Mouse (Mus musculus): ENCODE measurements around the gene H2-M9. TPM values are rescaled to one million over a fixed set of nuclear protein-coding genes. Genes with fewer than 3 reads are reported as not detected.

H2-M9 gene
- total RNA-seq (2014; rRNA removed) (not detected in 2 replicates), polyA plus RNA-seq (2015; fragmentation: Nextera tagmentation; extraction: Ambion mirVana) (not detected in 2 replicates)

DNA sequence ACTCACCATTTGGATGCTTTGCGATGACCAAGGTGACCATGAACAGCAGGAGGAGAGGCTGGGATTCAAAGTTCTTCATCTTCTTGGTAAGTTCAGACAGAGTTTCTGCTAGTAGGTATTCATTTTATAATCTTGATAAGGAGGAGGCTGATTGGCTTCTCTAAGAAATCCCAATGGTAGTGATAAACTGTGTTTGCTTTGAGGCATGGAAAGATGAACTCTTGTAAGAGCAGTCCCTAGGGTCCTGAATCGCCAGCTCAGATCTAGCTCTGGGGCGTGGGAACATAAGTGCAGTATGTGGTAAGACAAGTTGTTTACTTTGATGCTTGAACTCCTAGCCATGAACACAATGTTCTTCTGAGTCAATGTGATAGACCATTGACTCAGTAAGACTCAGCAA lies at the start of gene H2-M9:
Gene H2-M9, minus strand, starts transcription at position 101 of the 400 bp plus-strand sequence.
- Histone ChIP-seq H3K4me2 (ENCODE audit: low read depth, low read length, poor library complexity, severe bottlenecking) (no peak within 1 kb of the TSS), H3K27me3 (ENCODE audit: insufficient read depth, low read length) (no peaks in the 10 kb centered on the region), H3K4me3 (ENCODE audit: low read depth, low read length) (no peak within 1 kb of the TSS), H3K36me3 (ENCODE audit: insufficient read depth, low read length) (no peaks in the 10 kb centered on the region), H3K4me1 (ENCODE audit: insufficient read depth, low read length) (no peaks in the 10 kb centered on the region), H3K9me3 (ENCODE audit: low read length) (no peaks in the 10 kb centered on the region), H3K9ac (replicated peaks; ENCODE audit: low read length, poor library complexity, severe bottlenecking) (no peak within 1 kb of the TSS), H3K27ac (ENCODE audit: low read depth, low read length) (no peak within 1 kb of the TSS)
- 93% methylated on average over 3 of the region's 3 CpGs for WGBS
- TF ChIP-seq CTCF (IDR thresholded peaks at IDR 0.05): no peak
- ATAC-seq (ENCODE audit: low FRiP score) (no peak), DNase-seq (ENCODE audit: low spot score) (no peak)

DNA sequence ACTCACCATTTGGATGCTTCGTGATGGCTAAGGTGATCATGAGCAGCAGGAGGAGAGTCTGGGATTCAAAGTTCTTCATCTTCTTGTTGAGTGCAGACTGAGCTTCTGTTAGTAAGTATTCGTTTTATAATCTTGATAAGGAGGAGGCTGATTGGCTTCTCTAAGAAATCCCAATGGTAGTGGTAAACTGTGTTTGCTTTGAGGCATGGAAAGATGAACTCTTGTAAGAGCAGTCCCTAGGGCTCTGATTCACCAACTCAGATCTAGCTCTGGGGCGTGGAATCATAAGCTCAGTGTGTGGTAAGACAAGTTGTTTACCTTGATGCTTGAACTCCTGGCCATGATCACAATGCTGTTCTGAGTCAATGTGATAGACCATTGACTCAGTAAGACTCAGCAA lies 29.7 kb upstream of the H2-M9 start, which contains the start of gene H2-M1:
Gene H2-M1, minus strand, starts transcription at position 101 of the 400 bp plus-strand sequence.
- no peak within 1 kb of the TSS for H3K27ac ChIP-seq (ENCODE audit: low read depth, low read length)
- H3K36me3 ChIP-seq (ENCODE audit: insufficient read depth, low read length): no peaks in the 10 kb centered on the region
- no peak within 1 kb of the TSS for H3K4me3 ChIP-seq (ENCODE audit: low read depth, low read length)
- no peak within 1 kb of the TSS for H3K9ac ChIP-seq (replicated peaks; ENCODE audit: low read length, poor library complexity, severe bottlenecking)
- H3K4me2 ChIP-seq (ENCODE audit: low read depth, low read length, poor library complexity, severe bottlenecking): no peak within 1 kb of the TSS
- no peaks in the 10 kb centered on the region for H3K4me1 ChIP-seq (ENCODE audit: insufficient read depth, low read length)
- 73% methylated on average over 3 of the region's 3 CpGs for WGBS
- TF ChIP-seq CTCF (IDR thresholded peaks at IDR 0.05): no peak
- ATAC-seq (ENCODE audit: low FRiP score) (no peak), DNase-seq (ENCODE audit: low spot score) (no peak)
- no peaks in the 10 kb centered on the region for H3K9me3 ChIP-seq (ENCODE audit: low read length)
- H3K27me3 ChIP-seq (ENCODE audit: insufficient read depth, low read length): no peaks in the 10 kb centered on the region

Other genes with a start within 250 kb of the H2-M9 start
- not detected in 2 replicates for gene H2-M10.4, start 180.3 kb downstream of the H2-M9 start, total RNA-seq (2014; rRNA removed)
- not detected in 2 replicates for gene H2-M10.4, start 180.3 kb downstream of the H2-M9 start, polyA plus RNA-seq (2015; fragmentation: Nextera tagmentation; extraction: Ambion mirVana)
- gene H2-M11, start 95.6 kb downstream of the H2-M9 start, total RNA-seq (2014; rRNA removed): not detected in 2 replicates
- gene H2-M11, start 95.6 kb downstream of the H2-M9 start, polyA plus RNA-seq (2015; fragmentation: Nextera tagmentation; extraction: Ambion mirVana): not detected in 2 replicates
- not detected in 2 replicates for gene H2-M1, start 29.6 kb upstream of the H2-M9 start, total RNA-seq (2014; rRNA removed)
- not detected in 2 replicates for gene H2-M1, start 29.6 kb upstream of the H2-M9 start, polyA plus RNA-seq (2015; fragmentation: Nextera tagmentation; extraction: Ambion mirVana)
- not detected in 2 replicates for gene H2-M10.5, start 130.2 kb upstream of the H2-M9 start, total RNA-seq (2014; rRNA removed)
- not detected in 2 replicates for gene H2-M10.5, start 130.2 kb upstream of the H2-M9 start, polyA plus RNA-seq (2015; fragmentation: Nextera tagmentation; extraction: Ambion mirVana)
- not detected in 2 replicates for gene H2-M10.6, start 169.5 kb upstream of the H2-M9 start, total RNA-seq (2014; rRNA removed)
- gene H2-M10.6, start 169.5 kb upstream of the H2-M9 start, polyA plus RNA-seq (2015; fragmentation: Nextera tagmentation; extraction: Ambion mirVana): not detected in 2 replicates
- gene Trim26, start 194.5 kb upstream of the H2-M9 start, total RNA-seq (2014; rRNA removed): 29.8 and 31.4 TPM in 2 replicates
- gene Trim26, start 194.5 kb upstream of the H2-M9 start, polyA plus RNA-seq (2015; fragmentation: Nextera tagmentation; extraction: Ambion mirVana): 37.9 and 44.3 TPM in 2 replicates
- gene Trim15, start 224.5 kb upstream of the H2-M9 start, total RNA-seq (2014; rRNA removed): 0.27 and 0.33 TPM in 2 replicates
- 0.73 and 0.90 TPM in 2 replicates for gene Trim15, start 224.5 kb upstream of the H2-M9 start, polyA plus RNA-seq (2015; fragmentation: Nextera tagmentation; extraction: Ambion mirVana)
- gene Trim10, start 226.9 kb upstream of the H2-M9 start, total RNA-seq (2014; rRNA removed): 0.22 and 0.24 TPM in 2 replicates
- 0.16 and 0.17 TPM in 2 replicates for gene Trim10, start 226.9 kb upstream of the H2-M9 start, polyA plus RNA-seq (2015; fragmentation: Nextera tagmentation; extraction: Ambion mirVana)
- gene Trim40, start 247.5 kb upstream of the H2-M9 start, total RNA-seq (2014; rRNA removed): not detected in 2 replicates
- 0.19 and 0.25 TPM in 2 replicates for gene Trim40, start 247.5 kb upstream of the H2-M9 start, polyA plus RNA-seq (2015; fragmentation: Nextera tagmentation; extraction: Ambion mirVana)

All from midbrain, postnatal 0 days (tissue).